Mouse (Mus musculus) embryonic stem cell, embryonic (primary cell): ENCODE measurements around the gene Kcnk3.

Experiments used
- CTCF ChIA-PET, 4 experiments: fragments of 300-600 bp in 2 of 4; fragments of 350-600 bp in 2 of 4; sonication (Branson Sonifier 250); formaldehyde crosslinking; loops; one replicate each; lab custom pipeline; 2022; ENCODE audit warnings: inconsistent platforms in 2 of 4; lab: Charles Lee
- POLR2A ChIA-PET, 4 experiments: fragments of 300-600 bp in 2 of 4; fragments of 350-600 bp in 2 of 4; sonication (Branson Sonifier 250); formaldehyde crosslinking; loops; one replicate each; lab custom pipeline; 2022; ENCODE audit warnings: antibody characterized with exemption in 4 of 4, inconsistent platforms in 1 of 4; lab: Charles Lee

The Kcnk3 gene

DNA sequence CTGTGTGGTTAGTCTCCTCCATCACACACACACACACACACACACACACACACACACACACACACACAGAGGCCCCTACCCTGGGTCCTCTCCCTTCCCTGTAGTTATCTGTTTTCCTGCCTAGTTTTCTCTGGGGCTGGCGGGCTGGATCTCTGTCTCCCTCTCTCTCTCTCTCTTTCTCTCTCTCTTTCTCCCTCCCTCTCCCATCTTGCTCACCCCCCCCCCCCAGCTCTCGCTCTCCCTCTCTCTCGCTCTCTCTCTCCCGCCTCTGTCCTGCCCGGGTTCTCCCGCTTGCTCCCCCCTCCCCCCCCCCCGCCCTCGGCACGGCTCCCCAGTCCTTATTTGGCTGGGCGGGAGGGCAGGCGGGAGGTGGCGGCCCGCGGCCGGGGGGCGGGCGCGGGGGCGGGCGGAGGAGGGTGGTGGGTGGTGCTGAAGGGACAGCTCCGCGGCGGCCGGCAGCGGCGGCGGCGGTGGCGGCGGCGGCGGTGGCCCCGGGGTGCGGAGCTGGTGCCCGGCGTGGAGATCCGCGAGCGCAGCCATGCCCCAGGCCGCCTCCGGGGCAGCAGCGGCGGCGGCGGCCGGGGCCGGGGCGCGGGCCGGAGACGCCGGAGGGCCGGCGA is at the start of gene Kcnk3:
Gene Kcnk3 (plus strand): TSS at position 490 of the 620 bp plus-strand sequence.
- POLR2A ChIA-PET, result interaction anchor here in 3 of 4 experiments (0.7 to 1.1 kb wide), 5 partner anchors 14 to 355 kb away, joined by 3 to 5 read pairs (median 3); partner anchors contain the start of gene Selenoi (in 1 of the 3)
- CTCF ChIA-PET, result no interaction called here

- ChIA-PET POLR2A (no interaction called here), CTCF (no interaction called here)
Observed at GRCm38 (mm10) chr5:30545698-30546097, 42.3 kb upstream of the Kcnk3 start, which contains the start of gene Cib4. Gene Cib4 (minus strand): TSS chr5:30545836.

- CTCF ChIA-PET, result no interaction called here
- POLR2A ChIA-PET, result interaction anchor here in 1 of 4 experiments (0.7 kb wide), 2 partner anchors 69 to 76 kb away, joined by 3 read pairs; no protein-coding TSS in a partner anchor
Observed at GRCm38 (mm10) chr5:30548681-30549080, 39.3 kb upstream of the Kcnk3 start.

GRCm38 (mm10) chr5:30550334-30551021 is 37.5 kb upstream of the Kcnk3 start:
- ChIA-PET CTCF (no interaction called here), POLR2A (interaction anchor here in 1 of 4 experiments (0.5 kb wide), 1 partner anchor 1003 kb away, joined by 3 read pairs; no protein-coding TSS in a partner anchor)

DNA sequence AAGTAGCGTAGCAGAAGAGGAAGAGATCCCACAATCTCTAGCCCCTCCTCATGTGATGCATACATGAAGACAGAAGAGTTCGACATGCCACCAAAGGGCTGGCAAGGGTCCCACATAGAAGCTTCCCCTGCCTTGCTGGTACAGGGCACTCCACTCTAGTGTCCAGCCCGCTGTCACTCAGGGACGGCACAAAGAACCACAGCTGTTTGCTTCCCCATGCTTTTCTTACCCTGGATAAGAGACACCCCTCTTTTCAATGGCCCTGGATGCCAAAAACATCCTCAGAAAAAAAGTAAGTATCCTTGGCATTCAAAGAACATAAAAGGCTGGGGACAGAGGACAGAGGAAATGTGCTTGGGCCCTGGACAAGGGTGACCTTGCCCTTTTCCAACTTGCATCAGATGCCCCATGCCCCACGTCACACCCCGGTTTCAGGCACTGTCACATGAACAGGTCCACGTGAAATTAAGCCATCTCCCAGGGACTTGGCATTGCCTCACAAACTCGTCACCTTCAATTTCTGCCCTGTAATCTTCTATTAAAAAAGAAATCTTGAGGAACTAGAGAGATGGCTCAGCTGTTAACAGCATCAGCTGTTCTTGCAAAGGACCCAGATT is 36.8 kb upstream of the Kcnk3 start:
- POLR2A ChIA-PET, result no interaction called here
- CTCF ChIA-PET, result interaction anchor here in 1 of 4 experiments (0.6 kb wide), 1 partner anchor 656 kb away, joined by 7 read pairs; no protein-coding TSS in a partner anchor

DNA sequence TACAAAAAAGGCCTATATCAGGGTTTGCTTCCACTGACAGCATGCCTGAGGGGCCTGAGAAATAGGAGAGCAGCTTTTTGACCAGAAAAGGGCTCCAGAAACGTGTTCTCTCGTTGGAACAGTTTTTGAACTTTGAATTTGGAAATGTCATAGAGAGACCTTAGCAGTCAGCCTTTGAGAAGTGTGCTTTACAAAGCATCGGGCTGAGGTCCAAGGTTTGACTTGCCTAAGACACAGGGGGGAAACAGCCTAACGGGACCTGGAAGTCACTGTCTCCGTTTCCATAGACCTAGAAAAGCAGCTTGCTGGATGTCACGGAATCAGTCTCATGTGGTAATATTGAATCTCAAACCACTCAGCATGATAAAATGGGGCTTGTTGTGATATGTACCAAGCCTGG is 36.0 kb upstream of the Kcnk3 start:
- CTCF ChIA-PET, result no interaction called here
- POLR2A ChIA-PET, result no interaction called here

DNA sequence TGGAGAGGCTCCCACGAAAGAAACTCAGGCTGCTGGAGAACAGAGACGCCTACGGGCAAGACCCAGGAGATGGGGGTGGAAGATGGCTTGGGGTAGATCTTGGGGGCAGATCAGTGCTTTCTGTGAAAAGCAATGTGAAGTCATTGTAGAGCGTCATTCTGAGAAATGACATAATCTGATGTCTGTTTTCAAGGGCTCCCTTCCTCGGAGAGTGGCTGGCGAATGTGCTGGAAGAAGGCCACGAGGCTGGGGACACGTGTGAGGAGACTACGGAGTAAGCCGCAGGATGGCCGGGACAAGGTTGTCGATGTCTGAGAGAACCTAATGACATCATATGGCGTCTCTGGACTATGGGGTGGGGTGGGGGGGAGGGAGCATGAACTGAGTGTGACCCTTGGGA is 34.0 kb upstream of the Kcnk3 start:
- ChIA-PET POLR2A (interaction anchor here in 1 of 4 experiments (0.8 kb wide), 1 partner anchor 100 kb away, joined by 3 read pairs; no protein-coding TSS in a partner anchor), CTCF (no interaction called here)

DNA sequence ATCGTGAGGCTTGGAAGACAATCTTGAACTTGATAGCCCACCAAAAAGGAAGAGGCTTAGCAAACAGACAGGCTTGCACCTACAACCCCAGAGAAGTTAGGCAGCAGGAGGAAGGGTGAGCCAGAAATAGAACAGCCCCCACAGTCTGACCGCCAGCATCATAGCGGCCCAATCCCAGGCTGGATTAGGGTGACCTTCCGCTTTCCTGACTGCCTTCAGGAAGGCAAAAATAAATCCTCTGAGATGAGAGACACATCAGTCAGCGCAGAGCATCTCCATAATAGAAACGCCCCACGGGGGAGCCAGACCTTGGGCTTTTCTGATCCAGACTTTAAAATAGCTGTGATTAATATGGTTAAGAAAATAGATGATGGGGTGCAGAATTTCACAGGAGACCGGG is 33.0 kb upstream of the Kcnk3 start:
- ChIA-PET CTCF (no interaction called here), POLR2A (interaction anchor here in 1 of 4 experiments (0.8 kb wide), 1 partner anchor 98 kb away, joined by 3 read pairs; no protein-coding TSS in a partner anchor)

DNA sequence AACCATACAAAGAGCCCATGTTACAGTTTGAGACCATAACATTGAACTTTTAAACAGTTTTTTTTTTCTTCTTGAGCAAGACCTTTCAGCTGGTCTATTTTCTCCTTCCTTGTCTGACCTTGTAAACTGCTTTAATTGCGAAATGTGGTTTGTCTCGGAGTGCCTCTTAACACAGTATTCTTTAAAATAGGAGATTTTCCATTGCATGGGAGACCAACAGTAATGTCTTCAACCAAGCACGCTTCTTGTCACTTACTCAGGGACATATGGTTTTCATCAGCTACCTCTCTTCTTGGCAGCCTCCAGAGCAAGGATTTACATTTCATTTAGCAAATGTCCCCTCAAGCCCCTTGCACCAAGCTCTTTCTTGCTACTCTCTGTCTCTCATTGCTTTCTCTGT is 31.7 kb upstream of the Kcnk3 start:
- CTCF ChIA-PET, result no interaction called here
- POLR2A ChIA-PET, result interaction anchor here in 2 of 4 experiments (0.7 to 1.4 kb wide), 3 partner anchors 9 to 58 kb away, joined by 3 to 4 read pairs (median 3); no protein-coding TSS in a partner anchor

- ChIA-PET CTCF (no interaction called here), POLR2A (no interaction called here)
Observed at GRCm38 (mm10) chr5:30559421-30559820, 28.5 kb upstream of the Kcnk3 start.

DNA sequence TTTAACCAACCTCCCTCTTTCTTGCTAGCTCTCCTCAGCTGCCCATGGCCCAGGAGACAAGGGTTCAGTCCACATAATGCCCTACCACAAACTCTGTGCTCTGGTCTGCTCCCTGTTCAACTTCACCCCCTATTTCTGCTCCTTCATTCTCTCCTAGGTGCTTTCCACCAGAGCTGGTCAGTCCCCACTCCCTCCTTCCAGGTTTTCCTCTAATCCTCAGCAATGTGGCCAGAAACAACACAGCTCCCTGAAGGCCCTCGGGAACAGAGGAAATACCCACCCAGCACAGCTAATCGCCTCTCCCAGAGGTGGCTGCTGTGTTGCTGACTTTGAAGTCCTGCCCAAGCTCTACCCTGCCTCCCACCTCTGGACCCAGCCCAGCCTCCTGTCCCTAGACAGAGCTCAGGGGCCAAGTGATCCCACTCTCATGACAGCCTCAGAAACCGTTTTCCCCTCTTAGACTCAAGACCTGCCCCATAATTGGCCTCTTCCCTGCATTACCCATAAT is 27.9 kb upstream of the Kcnk3 start:
- ChIA-PET CTCF (no interaction called here), POLR2A (interaction anchor here in 1 of 4 experiments (0.6 kb wide), 1 partner anchor 279 kb away, joined by 3 read pairs; the partner anchor contains the start of gene Drc1)

DNA sequence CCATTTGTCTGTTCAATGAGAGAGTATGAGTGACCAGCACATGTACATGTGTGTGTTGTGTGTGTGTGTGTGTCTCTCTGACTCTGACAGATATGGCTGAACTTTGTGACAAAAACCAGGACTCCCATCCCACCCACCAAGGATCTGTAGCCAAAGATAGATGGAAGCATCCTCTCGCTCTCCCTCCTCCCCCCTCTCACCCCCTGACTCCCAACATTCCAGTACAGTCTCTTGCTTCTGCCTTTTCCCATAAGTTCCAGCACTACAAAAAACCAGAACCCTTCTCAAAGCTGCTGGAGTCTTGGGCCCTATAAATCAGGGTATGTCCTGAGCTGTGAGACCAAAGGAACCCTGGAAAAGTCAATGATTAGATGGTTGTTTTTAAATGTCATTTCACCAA is 19.5 kb upstream of the Kcnk3 start:
- POLR2A ChIA-PET, result no interaction called here
- CTCF ChIA-PET, result interaction anchor here in 1 of 4 experiments (0.7 kb wide), 1 partner anchor 108 kb away, joined by 3 read pairs; no protein-coding TSS in a partner anchor

DNA sequence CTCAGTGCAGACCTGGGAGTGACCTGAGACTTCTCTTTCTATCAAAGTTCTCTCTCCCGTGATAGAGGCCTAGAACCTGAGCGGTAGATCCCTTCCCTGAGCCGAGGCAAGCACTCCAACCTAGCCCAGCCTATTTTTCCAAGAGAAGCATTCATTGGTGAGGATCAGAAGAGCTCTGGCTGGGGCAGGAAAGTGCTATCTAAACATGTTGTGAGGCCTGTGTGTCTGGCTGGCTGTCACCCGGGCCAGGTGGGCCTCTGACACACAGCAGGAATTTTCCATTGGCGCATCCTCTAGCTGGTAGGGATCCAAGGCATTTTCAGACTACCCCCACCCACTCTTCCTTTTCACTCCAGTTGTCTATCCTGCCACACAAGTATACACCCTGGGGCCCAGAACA is 16.1 kb upstream of the Kcnk3 start:
- CTCF ChIA-PET, result no interaction called here

GRCm38 (mm10) chr5:30574367-30574766 is 13.6 kb upstream of the Kcnk3 start:
- POLR2A ChIA-PET, result interaction anchor here in 1 of 4 experiments (0.7 kb wide), 1 partner anchor 36 kb away, joined by 3 read pairs; no protein-coding TSS in a partner anchor
- CTCF ChIA-PET, result interaction anchor here in 2 of 4 experiments (0.5 to 1.1 kb wide), 3 partner anchors 26 to 64 kb away, joined by 3 to 4 read pairs (median 3); no protein-coding TSS in a partner anchor

More for the DNA sequence above, 16.1 kb upstream of the Kcnk3 start:
- POLR2A ChIA-PET, result no interaction called here

DNA sequence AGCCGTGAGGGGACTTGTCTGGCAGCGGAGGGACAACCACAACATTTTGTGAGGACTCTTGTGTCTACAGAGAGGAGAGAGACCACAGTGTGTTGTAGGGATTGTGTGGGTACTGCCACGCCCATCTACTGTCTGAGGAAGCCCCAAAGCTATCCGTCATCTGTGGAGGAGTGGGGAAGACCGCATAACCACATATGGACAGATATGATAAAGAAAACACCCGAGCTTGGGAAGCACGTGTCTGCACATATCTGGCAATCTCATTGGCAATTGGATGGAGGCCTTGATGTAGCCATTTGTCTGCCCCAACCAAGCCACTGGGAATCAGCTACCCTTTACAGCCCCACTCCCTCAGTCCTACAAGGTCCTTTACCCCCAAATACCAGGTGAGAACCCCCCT is 11.7 kb upstream of the Kcnk3 start:
- ChIA-PET CTCF (no interaction called here), POLR2A (interaction anchor here in 1 of 4 experiments (1.3 kb wide), 1 partner anchor 36 kb away, joined by 3 read pairs; no protein-coding TSS in a partner anchor)

GRCm38 (mm10) chr5:30577251-30577650 is 10.7 kb upstream of the Kcnk3 start:
- CTCF ChIA-PET, result no interaction called here

DNA sequence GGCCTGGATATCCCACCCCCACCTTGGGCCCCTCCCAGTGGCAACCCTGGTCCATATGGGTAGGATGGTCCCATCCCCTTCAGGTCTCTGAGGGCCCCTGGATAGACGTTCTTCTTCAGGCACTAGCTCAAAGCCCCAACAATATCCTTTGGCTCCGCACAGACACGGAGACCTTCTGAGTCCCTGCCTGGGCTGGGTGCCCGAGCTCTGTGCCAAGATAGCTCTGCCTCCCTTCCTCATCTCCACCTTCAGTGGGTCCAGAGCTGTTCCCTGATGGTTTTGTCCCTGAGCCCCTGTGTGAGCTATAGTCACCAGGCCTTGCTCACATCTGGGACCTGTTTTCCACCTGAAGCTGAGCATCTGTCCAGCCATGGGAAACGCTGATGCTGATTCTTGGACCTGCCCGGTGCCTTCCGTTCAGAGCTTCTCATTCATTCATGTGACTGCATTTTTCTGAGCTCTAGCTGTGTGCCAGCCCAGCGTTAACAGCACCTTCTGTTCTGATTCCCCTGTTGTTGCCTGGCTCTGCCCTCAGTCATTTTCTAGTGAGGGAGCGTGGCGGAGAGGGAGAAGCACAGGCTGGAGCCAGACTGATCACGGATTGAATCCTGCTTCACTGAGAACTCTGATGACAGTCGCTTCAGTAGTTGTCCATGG is 10.2 kb upstream of the Kcnk3 start:
- ChIA-PET POLR2A (interaction anchor here in 2 of 4 experiments (0.6 to 1.0 kb wide), 2 partner anchors 30 to 327 kb away, joined by 3 read pairs; no protein-coding TSS in a partner anchor), CTCF (no interaction called here)

More at GRCm38 (mm10) chr5:30577251-30577650, 10.7 kb upstream of the Kcnk3 start:
- POLR2A ChIA-PET, result no interaction called here

- CTCF ChIA-PET, result no interaction called here
- POLR2A ChIA-PET, result interaction anchor here in 1 of 4 experiments (1.0 kb wide), 1 partner anchor 326 kb away, joined by 3 read pairs; no protein-coding TSS in a partner anchor
Observed at GRCm38 (mm10) chr5:30578445-30579080, 9.4 kb upstream of the Kcnk3 start.
